ENCODE assay signal across 10 mouse cellular contexts in genomic region chr12:14315780-14316179, GRCm38 (mm10).
DNase-seq lines count a peak whose midpoint lies in the region; ATAC-seq and TF ChIP-seq lines count a peak whose summit lies in the region.
"Had no signal": no experiment of that assay in that cellular context is flagged by ENCODE, and none has a peak within 500 bp of the region (broad histone marks: within the 10 kb centered on the region; RNA-seq: fewer than 3 reads in every experiment).

No protein-coding gene starts in this region.

- no peak for TF ChIP-seq POLR2A in cerebellum, adult 2 months (IDR thresholded peaks at IDR 0.05; ENCODE audit: borderline replicate concordance, insufficient read depth, low read length)

- no peak for ATAC-seq in kidney, postnatal 0 days (replicated peaks; ENCODE audit: low FRiP score, low read depth)

- H3K9ac ChIP-seq in kidney, postnatal 0 days (ENCODE audit: low read depth, low read length), result no peak overlapping the region
- H3K9ac ChIP-seq: embryonic facial prominence, embryonic 13.5 days; liver, embryonic 15.5 days had no signal

- H3ac ChIP-seq in C2C12 (ENCODE audit: control insufficient read depth, insufficient read length, low read depth), result no peak overlapping the region

- H3K4me2 ChIP-seq in kidney, postnatal 0 days (ENCODE audit: low read length), result no peak overlapping the region
- H3K4me2 ChIP-seq: embryonic facial prominence, embryonic 13.5 days; liver, embryonic 15.5 days had no signal

- H3K79me2 ChIP-seq in C2C12 (ENCODE audit: control insufficient read depth, insufficient read depth), result no peaks in the 10 kb centered on the region

- H3K79me3 ChIP-seq in C2C12 (ENCODE audit: low read depth), result no peaks in the 10 kb centered on the region

- DNase-seq in heart, adult 8-10 months (ENCODE audit: low spot score), result peak; percentile 10
- no peak for DNase-seq in heart, adult 11 months
- peak; percentile 52 to 77 for DNase-seq in cerebellum, adult 2 months
- DNase-seq in kidney, postnatal 0 days (ENCODE audit: low spot score), result peak; percentile 77
- peak; percentile 52 for DNase-seq in lung, postnatal 36 days
- DNase-seq in thymus, postnatal 10 days (ENCODE audit: low spot score in 2 of 2), result no peak
- DNase-seq in thymus, postnatal 0 days (ENCODE audit: low spot score), result no peak

- H3K36me3 ChIP-seq in C2C12 (ENCODE audit: control insufficient read depth, insufficient read depth), result no peaks in the 10 kb centered on the region
- H3K36me3 ChIP-seq in kidney, postnatal 0 days (ENCODE audit: insufficient read depth, low read length), result no peaks in the 10 kb centered on the region
- H3K36me3 ChIP-seq: embryonic facial prominence, embryonic 13.5 days; liver, embryonic 15.5 days had no signal

- no peaks in the 10 kb centered on the region for H3K9me3 ChIP-seq in kidney, postnatal 0 days (replicated peaks; ENCODE audit: low read length)
- H3K9me3 ChIP-seq: embryonic facial prominence, embryonic 13.5 days; liver, embryonic 15.5 days had no signal

- no peak overlapping the region for H3K4me3 ChIP-seq in C2C12 (ENCODE audit: insufficient read depth, poor library complexity, severe bottlenecking)
- H3K4me3 ChIP-seq in cerebellum, adult 2 months (replicated peaks; ENCODE audit: insufficient read depth, low read depth, low read length), result no peak overlapping the region
- no peak overlapping the region for H3K4me3 ChIP-seq in kidney, postnatal 0 days (replicated peaks; ENCODE audit: low read depth, low read length)
- H3K4me3 ChIP-seq: embryonic facial prominence, embryonic 13.5 days; liver, embryonic 15.5 days had no signal

- H3K27ac ChIP-seq in cerebellum, adult 2 months (ENCODE audit: insufficient read depth, low read length), result no peak overlapping the region
- H3K27ac ChIP-seq in kidney, postnatal 0 days, result no peak overlapping the region
- H3K27ac ChIP-seq: embryonic facial prominence, embryonic 13.5 days; liver, embryonic 15.5 days had no signal

- no peak for TF ChIP-seq CTCF in C2C12 (IDR thresholded peaks at IDR 0.05; ENCODE audit: control insufficient read depth, insufficient read depth, insufficient read length)
- peak; percentile 32; the same call in 1 of the 2 replicates for TF ChIP-seq CTCF in cerebellum, adult 2 months (IDR thresholded peaks at IDR 0.05; ENCODE audit: borderline replicate concordance, insufficient read depth, low read depth, low read length)
- peak; percentile 62 for TF ChIP-seq CTCF in kidney, postnatal 0 days (IDR thresholded peaks at IDR 0.05; ENCODE audit: low read depth)

- H3K4me1 ChIP-seq in cerebellum, adult 2 months (ENCODE audit: control insufficient read depth, insufficient read depth, low read length), result no peaks in the 10 kb centered on the region; the same call in 1 of the 2 replicates
- no peaks in the 10 kb centered on the region for H3K4me1 ChIP-seq in kidney, postnatal 0 days (replicated peaks; ENCODE audit: insufficient read depth, low read length)
- H3K4me1 ChIP-seq: embryonic facial prominence, embryonic 13.5 days; liver, embryonic 15.5 days had no signal

- no peaks in the 10 kb centered on the region for H3K27me3 ChIP-seq in C2C12 (ENCODE audit: control insufficient read depth, insufficient read depth, insufficient read length)
- no peaks in the 10 kb centered on the region; the same call in 1 of the 2 replicates for H3K27me3 ChIP-seq in cerebellum, adult 2 months (ENCODE audit: control insufficient read depth, insufficient read depth, low read length)
- no peaks in the 10 kb centered on the region for H3K27me3 ChIP-seq in kidney, postnatal 0 days (ENCODE audit: insufficient read depth, low read length)
- H3K27me3 ChIP-seq: embryonic facial prominence, embryonic 13.5 days; liver, embryonic 15.5 days had no signal

- WGBS in cerebellum, adult 2 months, result 2% methylated on average over 5 of the region's 5 CpGs
- 50% methylated on average over 5 of the region's 5 CpGs for WGBS in kidney, postnatal 0 days

TF ChIP-seq in C2C12, 6 proteins besides CTCF, POLR2A, EP300 and RAD21:
- no peak for TF ChIP-seq CEBPB (IDR thresholded peaks at IDR 0.05; ENCODE audit: low read depth)
- TF ChIP-seq FOSL1 (IDR thresholded peaks at IDR 0.05; ENCODE audit: insufficient read depth, low read length, poor library complexity, severe bottlenecking), result peak; percentile 33

Comparison
In these comparisons a context has a peak if more than half of its experiments do, and no peak if none do; other contexts are left out.
1. DNase-seq: peak in heart, adult 8-10 months (single experiment), cerebellum, adult 2 months (2 of 2), kidney, postnatal 0 days (single experiment) and lung, postnatal 36 days (single experiment); none in heart, adult 11 months (single experiment), thymus, postnatal 10 days (0 of 2) and thymus, postnatal 0 days (single experiment).